Mouse (Mus musculus) hindbrain, embryonic 16.5 days (tissue): ENCODE results near the gene Traf3ip1. TPM values are rescaled to one million over a fixed set of nuclear protein-coding genes. Genes with fewer than 3 reads are reported as not detected.

ENCODE experiments used
- polyA plus RNA-seq: library from polyadenylated mRNA; unstranded; fragments of >200 nt; fragmentation: Nextera tagmentation; extraction: Ambion mirVana; gene quantifications from 2 replicates; pipeline ENCODE4 v1.2.1, GENCODE M21; 2015

The Traf3ip1 gene
- polyA plus RNA-seq, 1 experiment from 2014 or later, result 10.4 TPM

Other genes starting within 250 kb of the Traf3ip1 start
- gene Ube2f, start 244.3 kb upstream of the Traf3ip1 start, polyA plus RNA-seq, result 59.2 and 60.1 TPM in 2 replicates
- gene Scly, start 196.3 kb upstream of the Traf3ip1 start, polyA plus RNA-seq, result 14.7 and 15.0 TPM in 2 replicates
- 0.05 and 0.14 TPM in 2 replicates for gene Espnl, start 172.6 kb upstream of the Traf3ip1 start, polyA plus RNA-seq
- gene Klhl30, start 143.6 kb upstream of the Traf3ip1 start, polyA plus RNA-seq, result 0.30 and 0.54 TPM in 2 replicates
- gene Erfe, start 128.2 kb upstream of the Traf3ip1 start, polyA plus RNA-seq, result 0.21 and 0.31 TPM in 2 replicates
- 140 and 145 TPM in 2 replicates for gene Ilkap, start 95.8 kb upstream of the Traf3ip1 start, polyA plus RNA-seq
- 138 and 150 TPM in 2 replicates for gene Hes6, start 80.6 kb upstream of the Traf3ip1 start, polyA plus RNA-seq
- 5.0 and 5.8 TPM in 2 replicates for gene Per2, start 35.3 kb upstream of the Traf3ip1 start, polyA plus RNA-seq
- gene Asb1, start 45.9 kb downstream of the Traf3ip1 start, polyA plus RNA-seq, result 10.3 and 12.0 TPM in 2 replicates